Mouse (Mus musculus) small intestine, adult 2 months (tissue): ENCODE data around the gene Ntsr1. TPM values are rescaled to one million over a fixed set of nuclear protein-coding genes. Genes with fewer than 3 reads are reported as not detected.

Source experiments
- H3K27ac ChIP-seq: fragments of 200-500 bp; 2 replicates; pipeline ENCODE4 v1.5.1; 2012; ENCODE audit warnings: low read depth, low read length, control low read depth, inconsistent platforms; ENCODE audit not compliant: insufficient read depth
- H3K27me3 ChIP-seq: fragments of 200-500 bp; 2 replicates; pipeline ENCODE4 v1.6.1; 2012; ENCODE audit warnings: mild to moderate bottlenecking, moderate library complexity, low read length, inconsistent platforms; ENCODE audit not compliant: control insufficient read depth, insufficient read depth
- H3K36me3 ChIP-seq: fragments of 200-500 bp; 2 replicates; pipeline ENCODE4 v1.6.1; 2012; ENCODE audit warnings: mild to moderate bottlenecking, low read length, control low read depth, inconsistent platforms; ENCODE audit not compliant: control insufficient read depth, insufficient read depth
- H3K4me1 ChIP-seq: fragments of 200-500 bp; 2 replicates; pipeline ENCODE4 v1.6.1; 2012; ENCODE audit warnings: low read length, inconsistent platforms, mixed read lengths; ENCODE audit not compliant: control insufficient read depth, insufficient read depth, insufficient read length
- H3K4me3 ChIP-seq: fragments of 200-500 bp; 2 replicates; pipeline ENCODE4 v1.5.1; 2012; ENCODE audit warnings: low read depth, mild to moderate bottlenecking, control low read depth, inconsistent platforms, low read length, moderate library complexity
- CTCF ChIP-seq: fragments of 200-500 bp; IDR thresholded peaks from 2 replicates; pipeline ENCODE4 v1.5.1; 2012; ENCODE audit warnings: low read depth, mild to moderate bottlenecking, control low read depth, inconsistent platforms, low read length, moderate library complexity, mixed read lengths; ENCODE audit not compliant: insufficient replicate concordance, insufficient read length; ENCODE audit errors: extremely low read depth
- POLR2A ChIP-seq: fragments of 200-500 bp; IDR thresholded peaks from 2 replicates; pipeline ENCODE4 v1.6.1; 2012; ENCODE audit warnings: low read depth, mild to moderate bottlenecking, control low read depth, inconsistent platforms, low read length, moderate library complexity
- WGBS: fragments of 180-500 bp; shearing (Covaris S2); methylation state at CpG from one replicate; pipeline ENCODE4 v1.1.7; 2018; 5-methylcytosine and 5-hydroxymethylcytosine counted together
- polyA plus RNA-seq: library from polyadenylated mRNA; depleted of rRNA; stranded (reverse); fragments of >200 nt; gene quantifications from 2 replicates; pipeline ENCODE4 v1.2.3, GENCODE M21; 2012

The Ntsr1 gene
- polyA plus RNA-seq, 1 experiment, result 0.70 TPM

DNA sequence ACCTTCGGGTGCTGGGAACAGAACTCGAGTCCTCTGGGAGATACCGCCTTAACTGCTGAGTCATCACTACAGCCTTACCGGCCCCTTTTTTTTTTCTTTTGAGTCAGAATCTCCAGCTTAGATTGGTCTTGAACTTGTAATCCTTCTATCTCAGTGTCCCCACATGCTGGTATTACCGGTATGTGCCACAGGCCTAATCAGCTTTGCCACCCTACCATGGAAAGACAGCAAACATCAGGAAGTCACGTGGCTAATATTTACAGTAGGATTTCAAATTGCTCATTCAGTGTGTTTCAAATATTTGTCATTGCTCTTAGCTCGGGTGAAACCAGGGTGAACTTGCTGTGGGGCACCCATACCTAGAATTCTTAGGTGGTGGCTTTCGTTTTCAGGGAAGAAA, 37.2 kb upstream of the Ntsr1 start:
- no peak overlapping the region for H3K4me3 ChIP-seq
- peaks cover 8% of the 10 kb centered on the region; the same call in 1 of the 2 replicates for H3K4me1 ChIP-seq
- H3K36me3 ChIP-seq, result peaks cover 13% of the 10 kb centered on the region
- no peak overlapping the region for H3K27ac ChIP-seq
- no peaks in the 10 kb centered on the region for H3K27me3 ChIP-seq
- WGBS, result 67% methylated on average over 8 of the region's 8 CpGs
- no peak for TF ChIP-seq POLR2A
- TF ChIP-seq CTCF, result no peak

DNA sequence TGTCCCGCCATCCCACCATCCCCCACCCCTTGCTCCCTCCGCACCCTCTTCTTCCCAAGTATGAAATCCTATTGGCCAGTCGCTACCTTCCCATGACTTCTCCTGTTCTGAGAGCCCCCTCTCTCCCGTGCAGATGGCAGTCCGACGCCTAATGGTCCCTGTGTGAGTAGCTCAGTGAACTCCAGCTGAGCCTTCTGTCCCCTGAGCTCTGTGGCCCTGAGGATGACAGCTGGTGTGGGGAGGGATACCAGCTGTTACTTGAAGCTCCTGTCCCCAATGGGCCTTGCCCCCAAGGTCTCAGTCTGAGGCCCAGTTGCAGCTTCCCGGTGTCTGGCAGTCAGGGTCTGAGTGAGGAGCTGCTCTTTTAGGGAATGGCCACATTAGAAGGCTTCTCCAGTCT, 33.3 kb upstream of the Ntsr1 start:
- H3K4me1 ChIP-seq, result no peaks in the 10 kb centered on the region; the same call in 1 of the 2 replicates
- WGBS, result 86% methylated on average over 7 of the region's 7 CpGs
- no peak for TF ChIP-seq POLR2A
- no peak for TF ChIP-seq CTCF
- no peak overlapping the region for H3K27ac ChIP-seq
- H3K36me3 ChIP-seq, result peaks cover 22% of the 10 kb centered on the region
- no peak overlapping the region for H3K4me3 ChIP-seq
- no peaks in the 10 kb centered on the region for H3K27me3 ChIP-seq

DNA sequence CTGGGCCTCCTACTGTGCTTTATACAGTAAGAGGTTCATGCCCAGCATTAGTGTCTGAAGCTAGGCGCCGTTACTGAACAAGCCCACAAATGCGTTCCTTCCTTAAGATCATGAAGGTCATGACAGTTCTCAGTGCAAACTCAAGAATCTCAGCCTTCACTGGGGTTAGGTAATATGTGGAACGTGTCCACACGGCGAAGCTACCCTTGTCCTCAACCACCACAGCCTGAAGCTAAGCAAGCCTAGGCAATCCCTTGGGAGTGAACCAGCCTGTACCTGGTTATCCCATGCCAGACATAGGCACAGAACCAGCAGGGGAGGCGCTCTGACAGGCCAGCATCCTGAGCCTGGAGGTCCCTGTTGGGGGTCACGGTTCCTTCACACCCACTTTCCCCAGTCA, 30.9 kb upstream of the Ntsr1 start:
- 95% methylated on average over 8 of the region's 8 CpGs for WGBS
- H3K27ac ChIP-seq, result no peak overlapping the region
- peaks cover 24% of the 10 kb centered on the region for H3K36me3 ChIP-seq
- H3K27me3 ChIP-seq, result no peaks in the 10 kb centered on the region
- no peak overlapping the region for H3K4me3 ChIP-seq
- TF ChIP-seq CTCF, result no peak
- TF ChIP-seq POLR2A, result no peak
- no peaks in the 10 kb centered on the region for H3K4me1 ChIP-seq

DNA sequence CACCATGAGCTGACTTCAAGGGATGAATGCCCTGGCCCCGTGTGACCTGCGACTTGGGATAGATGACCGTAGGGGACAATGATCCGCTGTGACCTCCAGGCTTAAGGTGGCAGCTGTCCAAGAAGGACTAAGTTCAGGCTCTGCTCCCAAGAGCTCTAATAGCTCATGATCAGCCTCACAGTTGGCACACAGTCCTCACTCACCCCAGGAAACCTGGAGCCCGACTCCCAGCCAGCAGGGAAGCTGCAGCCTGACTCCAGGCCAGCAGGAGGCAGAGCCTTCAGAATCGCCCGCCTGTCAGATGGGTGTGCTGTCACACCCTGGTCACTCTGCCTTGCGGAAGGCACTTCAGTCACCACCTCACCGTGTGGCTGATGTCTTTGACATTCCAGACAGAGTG, 30.0 kb upstream of the Ntsr1 start:
- Histone ChIP-seq H3K36me3 (peaks cover 19% of the 10 kb centered on the region), H3K27me3 (no peaks in the 10 kb centered on the region), H3K4me3 (no peak overlapping the region), H3K27ac (no peak overlapping the region), H3K4me1 (no peaks in the 10 kb centered on the region)
- no peak for TF ChIP-seq CTCF
- no peak for TF ChIP-seq POLR2A
- WGBS, result 71% methylated on average over 9 of the region's 9 CpGs

- Histone ChIP-seq H3K27ac (no peak overlapping the region), H3K27me3 (no peaks in the 10 kb centered on the region), H3K36me3 (peaks cover 13% of the 10 kb centered on the region), H3K4me1 (no peaks in the 10 kb centered on the region), H3K4me3 (no peak overlapping the region)
- WGBS, result 30% methylated on average over 21 of the region's 21 CpGs
- TF ChIP-seq POLR2A (no peak), CTCF (peak; percentile 76; the same call in 1 of the 2 replicates)
Observed at GRCm38 (mm10) chr2:180472306-180473079, 27.3 kb upstream of the Ntsr1 start.

GRCm38 (mm10) chr2:180473080-180473440, 26.7 kb upstream of the Ntsr1 start:
- TF ChIP-seq POLR2A, result no peak
- peak; percentile 31; the same call in 1 of the 2 replicates for TF ChIP-seq CTCF
- no peak overlapping the region for H3K27ac ChIP-seq
- no peaks in the 10 kb centered on the region for H3K4me1 ChIP-seq
- H3K27me3 ChIP-seq, result no peaks in the 10 kb centered on the region
- H3K4me3 ChIP-seq, result no peak overlapping the region
- 68% methylated on average over 7 of the region's 7 CpGs for WGBS
- peaks cover 9% of the 10 kb centered on the region for H3K36me3 ChIP-seq

GRCm38 (mm10) chr2:180474864-180475263, 24.9 kb upstream of the Ntsr1 start:
- WGBS, result 91% methylated on average over 3 of the region's 3 CpGs
- Histone ChIP-seq H3K36me3 (peaks cover 5% of the 10 kb centered on the region; the same call in 1 of the 2 replicates), H3K27ac (no peak overlapping the region), H3K27me3 (no peaks in the 10 kb centered on the region), H3K4me3 (no peak overlapping the region), H3K4me1 (no peaks in the 10 kb centered on the region)
- no peak for TF ChIP-seq CTCF
- TF ChIP-seq POLR2A, result no peak
